Mouse (Mus musculus) stomach, embryonic 15.5 days (tissue): ENCODE data around the gene Elf1. TPM values are rescaled to one million over a fixed set of nuclear protein-coding genes. Genes with fewer than 3 reads are reported as not detected.

Source experiments
- ATAC-seq: fragments of 200-750 bp; cut with Nextera tagmentation; 2 replicates; pipeline ENCODE4 v1.8.0; 2017; ENCODE audit warnings: low read depth, moderate number of reproducible peaks, moderate TSS enrichment; ENCODE audit not compliant: insufficient read depth, low FRiP score
- H3K27ac ChIP-seq: fragments of 300-500 bp; sonication (generic); 2 replicates; pipeline ENCODE4 v1.5.1; 2015; ENCODE audit warnings: mild to moderate bottlenecking, inconsistent platforms
- H3K27me3 ChIP-seq: fragments of 300-500 bp; sonication (generic); replicated peaks from 2 replicates; pipeline ENCODE4 v1.6.1; 2015; ENCODE audit warnings: inconsistent platforms
- H3K36me3 ChIP-seq: fragments of 300-500 bp; sonication (generic); 2 replicates; pipeline ENCODE4 v1.6.1; 2015; ENCODE audit warnings: inconsistent platforms
- H3K4me1 ChIP-seq: fragments of 300-500 bp; sonication (generic); 2 replicates; pipeline ENCODE4 v1.6.1; 2015; ENCODE audit warnings: inconsistent platforms
- H3K4me2 ChIP-seq: fragments of 300-500 bp; sonication (generic); 2 replicates; pipeline ENCODE4 v1.6.1; 2015; ENCODE audit warnings: mild to moderate bottlenecking, inconsistent platforms
- H3K4me3 ChIP-seq: fragments of 300-500 bp; sonication (generic); replicated peaks from 2 replicates; pipeline ENCODE4 v1.5.1; 2015; ENCODE audit warnings: inconsistent platforms
- H3K9ac ChIP-seq: fragments of 300-500 bp; sonication (generic); 2 replicates; pipeline ENCODE4 v1.6.1; 2015; ENCODE audit warnings: inconsistent platforms
- H3K9me3 ChIP-seq: fragments of 300-500 bp; sonication (generic); 2 replicates; pipeline ENCODE4 v1.6.1; 2016; ENCODE audit warnings: inconsistent platforms
- WGBS: fragments of 180-500 bp; shearing (Covaris S2); methylation state at CpG from one replicate; pipeline ENCODE4 v1.1.7; 2015; 5-methylcytosine and 5-hydroxymethylcytosine counted together
- microRNA-seq: library from miRNA; unstranded; fragments of <30 nt; microRNA quantifications from one replicate; pipeline ENCODE4, GENCODE M21; 2016
- polyA plus RNA-seq: library from polyadenylated mRNA; unstranded; fragments of >200 nt; fragmentation: Nextera tagmentation; extraction: Ambion mirVana; gene quantifications from 2 replicates; pipeline ENCODE4 v1.2.1, GENCODE M21; 2015

Gene Elf1
- polyA plus RNA-seq, 1 experiment from 2014 or later: 26.1 TPM

- WGBS: 93% methylated on average over 6 of the region's 6 CpGs
- Histone ChIP-seq H3K27ac (no peak overlapping the region), H3K4me1 (no peaks in the 10 kb centered on the region), H3K4me2 (no peak overlapping the region), H3K9me3 (no peaks in the 10 kb centered on the region), H3K27me3 (no peaks in the 10 kb centered on the region), H3K36me3 (peaks cover 26% of the 10 kb centered on the region), H3K4me3 (no peak overlapping the region), H3K9ac (no peak overlapping the region)
- no peak for ATAC-seq
These were observed 127.3 kb downstream of the Elf1 start for GRCm38 (mm10) chr14:79608286-79608685.

GRCm38 (mm10) chr14:79617121-79617828 lies 136.3 kb downstream of the Elf1 start:
- no peak for ATAC-seq
- H3K36me3 ChIP-seq: peaks cover 28% of the 10 kb centered on the region; the same call in 1 of the 2 replicates
- H3K9me3 ChIP-seq: no peaks in the 10 kb centered on the region
- no peaks in the 10 kb centered on the region for H3K27me3 ChIP-seq
- no peaks in the 10 kb centered on the region for H3K4me1 ChIP-seq
- no peak overlapping the region for H3K9ac ChIP-seq
- 85% methylated on average over 8 of the region's 8 CpGs for WGBS
- no peak overlapping the region for H3K27ac ChIP-seq
- no peak overlapping the region for H3K4me3 ChIP-seq
- no peak overlapping the region for H3K4me2 ChIP-seq

DNA sequence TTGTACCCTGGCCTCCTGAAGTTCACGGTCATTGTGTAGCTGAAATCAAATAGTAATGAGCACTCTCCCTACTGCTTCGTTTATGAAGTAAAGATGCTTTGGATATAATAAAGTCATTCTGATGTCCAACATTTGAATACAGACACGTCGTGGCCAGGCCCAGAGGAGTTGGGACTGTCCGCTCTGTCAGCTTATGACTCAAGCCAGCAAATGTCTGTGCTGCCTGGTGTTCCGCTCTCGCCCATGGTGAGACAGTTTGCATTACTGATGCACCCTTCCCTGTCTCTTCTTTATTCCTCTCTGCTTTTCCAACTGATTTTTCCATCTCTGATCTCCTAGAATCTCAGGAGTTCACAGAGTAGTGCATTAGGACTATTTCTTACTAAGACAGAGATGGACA lies 138.8 kb downstream of the Elf1 start:
- Histone ChIP-seq H3K27me3 (no peaks in the 10 kb centered on the region), H3K4me1 (no peaks in the 10 kb centered on the region), H3K4me3 (no peak overlapping the region), H3K9me3 (no peaks in the 10 kb centered on the region), H3K36me3 (peaks cover 18% of the 10 kb centered on the region; the same call in 1 of the 2 replicates), H3K4me2 (no peak overlapping the region), H3K9ac (no peak overlapping the region), H3K27ac (no peak overlapping the region)
- no peak for ATAC-seq
- 94% methylated on average over 7 of the region's 7 CpGs for WGBS

DNA sequence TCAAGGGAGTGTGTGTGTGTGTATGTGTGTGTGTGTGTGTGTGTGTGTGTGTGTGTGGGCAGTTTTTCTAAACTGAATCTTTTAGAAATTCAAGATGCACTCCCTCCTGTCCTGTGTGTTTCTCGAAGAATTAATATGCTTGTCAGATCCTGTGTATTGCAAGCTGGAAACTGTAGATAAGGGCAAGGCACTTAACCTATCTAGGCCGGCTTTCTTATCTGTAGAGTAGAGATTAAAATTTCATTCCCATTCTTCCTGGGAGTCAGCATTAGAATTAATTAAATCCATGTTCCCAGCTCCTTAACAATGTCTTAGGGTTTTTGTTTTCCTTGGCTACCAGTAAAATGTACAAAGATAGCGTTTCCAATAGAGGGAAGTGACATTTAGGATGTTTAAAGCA lies 140.1 kb downstream of the Elf1 start:
- Histone ChIP-seq H3K36me3 (peaks cover 24% of the 10 kb centered on the region; the same call in 1 of the 2 replicates), H3K4me3 (no peak overlapping the region), H3K4me2 (no peak overlapping the region), H3K27ac (no peak overlapping the region), H3K9ac (no peak overlapping the region), H3K27me3 (no peaks in the 10 kb centered on the region), H3K9me3 (no peaks in the 10 kb centered on the region), H3K4me1 (no peaks in the 10 kb centered on the region)
- 57% methylated on average over 3 of the region's 3 CpGs for WGBS
- ATAC-seq: no peak

Small RNA genes lying within 50 kb of the gene (microRNA-seq; reads per million reads assigned to microRNA genes)
- not detected for gene Gm27857

Other genes starting within 250 kb of the Elf1 start
- not detected in 2 replicates for gene Zfp957, start 233.8 kb upstream of the Elf1 start, polyA plus RNA-seq
- 52.5 and 71.6 TPM in 2 replicates for gene Rgcc, start 179.5 kb upstream of the Elf1 start, polyA plus RNA-seq
- 39.4 and 41.5 TPM in 2 replicates for gene Naa16, start 90.4 kb upstream of the Elf1 start, polyA plus RNA-seq
- 9.4 and 11.0 TPM in 2 replicates for gene Mtrf1, start 83.4 kb upstream of the Elf1 start, polyA plus RNA-seq
- gene Kbtbd7, start 54.7 kb upstream of the Elf1 start, polyA plus RNA-seq: 10.8 and 11.0 TPM in 2 replicates
- gene Kbtbd6, start 29.4 kb upstream of the Elf1 start, polyA plus RNA-seq: 2.7 and 3.7 TPM in 2 replicates
- gene Wbp4, start 326 bp downstream of the Elf1 start, polyA plus RNA-seq: 41.0 and 41.5 TPM in 2 replicates
- gene Sugt1, start 106.5 kb downstream of the Elf1 start, polyA plus RNA-seq: 105 and 111 TPM in 2 replicates
- 1.9 and 2.3 TPM in 2 replicates for gene Cnmd, start 181.0 kb downstream of the Elf1 start, polyA plus RNA-seq